Mouse (Mus musculus) spleen, adult 2 months (tissue): Measurements from ENCODE around the gene Ubash3b.

Source experiments
- CTCF ChIP-seq: fragments of 200-500 bp; IDR thresholded peaks from 2 replicates; pipeline ENCODE4 v1.5.1; 2011; ENCODE audit warnings: mild to moderate bottlenecking, inconsistent platforms; ENCODE audit not compliant: insufficient read depth, insufficient read length, insufficient replicate concordance; ENCODE audit errors: extremely low read depth
- POLR2A ChIP-seq: fragments of 200-500 bp; IDR thresholded peaks from 2 replicates; pipeline ENCODE4 v1.6.1; 2011; ENCODE audit warnings: low read depth, low read length, inconsistent platforms

DNA sequence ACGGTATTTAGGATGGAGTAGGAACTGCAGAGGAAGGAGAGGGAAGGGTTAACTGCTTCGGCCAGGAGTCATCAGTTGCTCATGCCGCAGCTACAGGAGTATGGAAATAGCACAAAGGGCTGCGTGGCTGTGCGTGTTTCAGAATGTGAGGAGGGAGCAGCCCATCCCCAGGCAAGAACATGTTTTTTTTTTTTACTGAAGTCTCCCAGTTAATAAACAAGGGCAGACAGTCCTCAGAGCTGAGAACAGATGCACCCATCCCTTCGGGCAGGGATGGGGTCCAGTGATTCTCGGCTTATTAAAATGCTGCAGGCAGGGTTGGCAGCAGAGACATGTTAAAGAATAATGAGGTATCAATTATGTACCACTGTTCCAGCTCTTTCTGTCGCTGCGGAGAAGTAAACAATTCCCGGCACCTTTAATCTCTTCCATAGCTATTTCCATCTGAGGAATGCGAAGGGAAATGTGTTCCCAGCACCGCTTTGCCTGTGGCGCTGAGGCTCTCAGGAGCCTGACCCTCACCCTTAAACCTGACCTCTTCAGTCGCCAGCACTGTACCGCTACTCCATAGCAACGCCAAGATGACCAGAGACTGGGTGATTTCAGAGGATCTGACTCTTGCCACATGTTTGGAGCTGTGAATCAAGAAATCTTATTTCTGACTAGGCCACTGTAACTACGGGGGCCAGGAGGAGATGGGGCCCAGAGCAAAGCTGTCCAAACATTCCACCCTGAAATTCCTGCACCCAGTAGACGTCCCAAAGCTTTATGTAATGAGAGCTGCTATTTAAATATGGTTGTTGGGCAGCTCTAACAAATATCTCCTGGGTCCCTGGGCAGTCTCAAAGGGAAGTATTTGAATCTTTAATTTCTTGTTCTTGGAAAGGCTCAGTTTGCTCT lies 129.7 kb downstream of the Ubash3b start:
- TF ChIP-seq POLR2A (no peak), CTCF (no peak)
